Mouse (Mus musculus) kidney, embryonic 14.5 days (tissue): Measurements from ENCODE around the gene Ctdnep1. TPM values are rescaled to one million over a fixed set of nuclear protein-coding genes. Genes with fewer than 3 reads are reported as not detected.

Source experiments
- ATAC-seq: fragments of 200-750 bp; cut with Nextera tagmentation; 2 replicates; pipeline ENCODE4 v1.8.0; 2017; ENCODE audit warnings: moderate number of reproducible peaks, mild to moderate bottlenecking, moderate TSS enrichment, moderate library complexity; ENCODE audit not compliant: low FRiP score, low TSS enrichment
- H3K27ac ChIP-seq: fragments of 300-500 bp; sonication (generic); 2 replicates; pipeline ENCODE4 v1.5.1; 2014; ENCODE audit warnings: low read depth, mild to moderate bottlenecking, low read length, moderate library complexity, mixed read lengths
- H3K27me3 ChIP-seq: fragments of 300-500 bp; sonication (generic); 2 replicates; pipeline ENCODE4 v1.6.1; 2014; ENCODE audit warnings: mild to moderate bottlenecking, low read length; ENCODE audit not compliant: control insufficient read depth, insufficient read depth
- H3K36me3 ChIP-seq: fragments of 300-500 bp; sonication (generic); 2 replicates; pipeline ENCODE4 v1.6.1; 2014; ENCODE audit warnings: low read length, mixed read lengths; ENCODE audit not compliant: control insufficient read depth, insufficient read depth
- H3K4me1 ChIP-seq: fragments of 300-500 bp; sonication (generic); 2 replicates; pipeline ENCODE4 v1.6.1; 2014; ENCODE audit warnings: low read length, mixed read lengths; ENCODE audit not compliant: control insufficient read depth, insufficient read depth
- H3K4me2 ChIP-seq: fragments of 300-500 bp; sonication (generic); replicated peaks from 2 replicates; pipeline ENCODE4 v1.6.1; 2014; ENCODE audit warnings: low read depth, mild to moderate bottlenecking, low read length
- H3K4me3 ChIP-seq: fragments of 300-500 bp; sonication (generic); 2 replicates; pipeline ENCODE4 v1.5.1; 2014; ENCODE audit warnings: mild to moderate bottlenecking, low read length
- H3K9ac ChIP-seq: fragments of 300-500 bp; sonication (generic); 2 replicates; pipeline ENCODE4 v1.6.1; 2014; ENCODE audit warnings: low read depth, mild to moderate bottlenecking, low read length, moderate library complexity
- H3K9me3 ChIP-seq: fragments of 300-500 bp; sonication (generic); 2 replicates; pipeline ENCODE4 v1.6.1; 2016; ENCODE audit warnings: low read length; ENCODE audit not compliant: control insufficient read depth
- WGBS: fragments of 180-500 bp; shearing (Covaris S2); extraction: QIAGEN DNeasy Blood & Tissue Kit; methylation state at CpG from one replicate; pipeline ENCODE4 v1.1.7; 2014; 5-methylcytosine and 5-hydroxymethylcytosine counted together
- polyA plus RNA-seq: library from polyadenylated mRNA; unstranded; fragments of >200 nt; fragmentation: Nextera tagmentation; extraction: Ambion mirVana; gene quantifications from 2 replicates; pipeline ENCODE4 v1.2.1, GENCODE M21; 2014

The Ctdnep1 gene
- 34.5 and 50.1 TPM in 2 replicates for polyA plus RNA-seq

DNA sequence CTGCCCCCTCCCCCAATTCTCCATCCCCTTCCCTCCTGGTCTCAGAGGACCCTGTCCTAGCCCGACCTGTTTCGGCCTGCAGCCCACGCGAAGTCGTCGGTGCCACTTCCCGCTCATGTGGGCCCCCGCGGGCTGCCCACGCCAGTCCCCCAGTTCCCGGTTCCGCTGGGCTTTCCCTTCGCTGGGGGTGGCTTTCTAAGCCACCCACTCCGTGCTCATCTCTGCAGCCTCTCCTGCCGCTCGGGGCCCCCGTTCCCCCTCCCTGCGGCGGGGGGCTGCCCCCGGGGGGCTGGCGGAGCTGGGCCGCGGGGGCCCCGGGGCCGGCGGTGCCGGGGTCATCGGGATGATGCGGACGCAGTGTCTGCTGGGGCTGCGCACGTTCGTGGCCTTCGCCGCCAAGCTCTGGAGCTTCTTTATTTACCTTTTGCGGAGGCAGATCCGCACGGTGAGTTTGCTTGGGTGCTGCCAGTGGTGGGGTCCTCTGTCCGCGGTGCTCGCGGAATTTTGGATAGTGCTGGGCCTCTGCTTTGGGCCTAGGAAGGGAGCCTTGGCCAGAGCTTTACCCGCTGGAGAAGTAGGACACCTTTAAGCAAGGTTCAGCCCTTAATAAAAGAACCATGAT is at the start of gene Ctdnep1:
TSS of gene Ctdnep1 (plus strand) at position 16 of the 622 bp plus-strand sequence.
- Histone ChIP-seq H3K4me2 (peak within 1 kb of the TSS; percentile 90), H3K36me3 (peaks cover 39% of the 10 kb centered on the region), H3K27ac (peak within 1 kb of the TSS; percentile 99), H3K4me3 (peak within 1 kb of the TSS; percentile 100), H3K9ac (peak within 1 kb of the TSS; percentile 99), H3K27me3 (no peaks in the 10 kb centered on the region), H3K4me1 (peaks cover 15% of the 10 kb centered on the region), H3K9me3 (no peaks in the 10 kb centered on the region)
- peak; percentile 30 for ATAC-seq
- WGBS: under 1% methylated on average over 38 of the region's 43 CpGs

DNA sequence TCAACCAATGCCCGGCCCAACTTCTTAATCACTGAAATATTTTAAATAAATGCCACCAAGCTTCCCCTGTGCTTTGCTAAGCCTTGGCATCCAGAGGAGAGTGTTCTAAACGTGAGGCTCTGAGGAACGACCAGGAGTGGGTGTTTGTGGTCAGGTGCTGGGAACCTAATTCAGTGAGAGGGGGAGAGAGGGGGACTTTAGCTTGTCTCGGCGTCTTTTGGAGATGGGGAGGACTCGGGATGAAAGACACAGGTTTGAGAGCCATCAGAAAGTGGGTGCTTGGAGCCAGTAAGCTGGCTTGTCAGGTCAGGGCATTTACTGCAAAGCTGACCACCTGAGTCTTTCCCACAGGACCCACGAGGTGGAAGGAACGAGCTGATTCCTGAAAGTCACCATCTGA is 49.2 kb upstream of the Ctdnep1 start:
- Histone ChIP-seq H3K27ac (no peak overlapping the region), H3K4me3 (no peak overlapping the region), H3K9me3 (no peaks in the 10 kb centered on the region), H3K27me3 (peaks cover 6% of the 10 kb centered on the region; the same call in 1 of the 2 replicates), H3K36me3 (no peaks in the 10 kb centered on the region), H3K4me1 (peaks cover 9% of the 10 kb centered on the region), H3K9ac (no peak overlapping the region), H3K4me2 (no peak overlapping the region)
- ATAC-seq: no peak
- 80% methylated on average over 8 of the region's 8 CpGs for WGBS

DNA sequence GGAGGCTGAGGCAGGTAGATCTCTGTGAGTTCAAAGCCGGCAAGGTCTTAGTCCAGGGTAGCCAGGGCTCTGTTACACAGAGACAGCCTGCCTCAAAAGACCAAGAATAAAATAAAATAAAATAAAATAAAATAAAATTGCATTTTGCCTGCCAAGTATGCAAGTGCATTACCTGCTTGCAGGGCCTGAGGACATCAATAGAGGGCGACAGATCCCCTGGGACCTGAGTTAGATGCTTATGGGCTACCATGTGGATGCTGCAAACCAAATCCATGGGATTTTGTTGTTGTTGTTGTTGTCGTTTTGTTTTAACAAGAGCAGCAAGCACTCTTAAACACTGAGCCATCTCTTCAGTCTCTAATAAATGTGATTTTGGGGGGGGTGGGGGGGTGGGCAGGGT is 48.7 kb upstream of the Ctdnep1 start:
- WGBS: 52% methylated on average over 3 of the region's 3 CpGs
- ATAC-seq: no peak
- no peak overlapping the region for H3K27ac ChIP-seq

DNA sequence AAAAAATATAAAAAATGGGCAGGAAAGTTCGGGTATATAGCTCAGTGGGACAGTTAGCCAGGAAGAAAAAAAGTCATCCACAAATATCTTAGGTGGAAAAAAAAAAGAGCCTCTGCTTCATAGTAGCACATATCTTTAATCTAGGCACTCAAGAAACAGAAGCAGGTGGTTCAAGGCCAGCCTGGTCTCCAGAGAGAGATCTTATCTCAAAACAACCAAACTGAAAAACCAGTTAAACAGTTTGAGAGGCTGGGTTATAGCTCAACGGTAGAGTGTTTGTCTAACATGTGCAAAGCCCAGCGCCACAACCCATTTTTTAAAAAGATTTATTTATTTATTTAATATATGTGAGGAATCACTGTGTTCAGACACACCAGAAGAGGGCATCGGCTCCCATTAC is 47.9 kb upstream of the Ctdnep1 start:
- H3K9me3 ChIP-seq: no peaks in the 10 kb centered on the region
- no peaks in the 10 kb centered on the region for H3K36me3 ChIP-seq
- ATAC-seq: no peak
- H3K27me3 ChIP-seq: peaks cover 9% of the 10 kb centered on the region; the same call in 1 of the 2 replicates
- H3K9ac ChIP-seq: no peak overlapping the region
- H3K4me1 ChIP-seq: peaks cover 13% of the 10 kb centered on the region
- 74% methylated on average over 4 of the region's 4 CpGs for WGBS
- no peak overlapping the region for H3K4me2 ChIP-seq
- no peak overlapping the region for H3K4me3 ChIP-seq
- no peak overlapping the region for H3K27ac ChIP-seq

More for the DNA sequence above, 48.7 kb upstream of the Ctdnep1 start:
- Histone ChIP-seq H3K36me3 (no peaks in the 10 kb centered on the region), H3K4me2 (no peak overlapping the region), H3K4me1 (peaks cover 12% of the 10 kb centered on the region), H3K27me3 (peaks cover 6% of the 10 kb centered on the region; the same call in 1 of the 2 replicates), H3K9ac (no peak overlapping the region), H3K4me3 (no peak overlapping the region), H3K9me3 (no peaks in the 10 kb centered on the region)

DNA sequence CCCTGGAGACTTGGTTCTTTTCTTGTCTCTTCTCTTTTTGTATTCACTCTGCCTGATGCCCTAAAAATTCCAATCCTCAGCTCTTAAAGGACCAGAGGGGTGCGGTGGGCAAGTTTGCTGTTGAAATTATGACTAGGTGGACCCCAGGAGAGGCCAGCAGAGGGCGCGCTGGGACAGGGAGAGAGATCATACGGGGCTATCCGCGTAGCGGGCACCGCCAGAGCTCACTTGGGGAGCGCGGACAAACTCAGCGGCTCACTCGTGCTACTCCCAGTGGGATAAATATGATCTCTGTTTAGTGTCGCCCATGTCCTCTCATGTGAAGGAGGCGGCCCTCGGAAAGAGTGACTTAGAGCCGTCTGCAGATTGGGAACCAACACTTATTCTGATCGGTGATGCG is 46.8 kb upstream of the Ctdnep1 start:
- H3K27me3 ChIP-seq: peaks cover 9% of the 10 kb centered on the region; the same call in 1 of the 2 replicates
- peak; percentile 53 for ATAC-seq
- H3K4me3 ChIP-seq: peak overlapping the region; percentile 11; the same call in 1 of the 2 replicates
- no peaks in the 10 kb centered on the region for H3K9me3 ChIP-seq
- H3K9ac ChIP-seq: no peak overlapping the region
- no peaks in the 10 kb centered on the region for H3K36me3 ChIP-seq
- peak overlapping the region; percentile 38 for H3K4me2 ChIP-seq
- H3K27ac ChIP-seq: no peak overlapping the region
- whole genome bisulfite sequencing: under 1% methylated on average over 18 of the region's 18 CpGs
- peaks cover 13% of the 10 kb centered on the region for H3K4me1 ChIP-seq

DNA sequence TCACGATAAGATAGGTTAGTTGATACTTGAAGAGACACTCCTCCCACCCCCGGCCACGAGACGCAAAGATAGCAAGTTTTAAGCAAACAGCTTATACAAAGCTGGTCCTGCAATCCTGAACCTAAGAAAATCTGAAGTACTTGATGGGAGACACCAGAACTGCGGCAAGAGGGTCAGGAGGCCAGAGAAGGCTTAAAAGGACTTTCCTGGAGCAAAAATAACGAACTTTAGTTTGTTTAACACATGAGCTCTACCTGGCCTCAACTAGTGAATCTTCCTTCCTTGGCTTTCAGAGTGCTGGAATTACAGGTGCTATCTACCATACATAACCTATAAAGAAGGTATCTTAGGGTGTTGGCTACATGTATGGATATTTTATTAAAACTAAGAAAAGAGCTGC is 46.3 kb upstream of the Ctdnep1 start:
- no peak overlapping the region for H3K9ac ChIP-seq
- peaks cover 13% of the 10 kb centered on the region for H3K4me1 ChIP-seq
- H3K4me2 ChIP-seq: peak overlapping the region; percentile 100; the same call in 1 of the 2 replicates
- H3K27ac ChIP-seq: no peak overlapping the region
- WGBS: 16% methylated on average over 6 of the region's 6 CpGs
- peaks cover 9% of the 10 kb centered on the region; the same call in 1 of the 2 replicates for H3K27me3 ChIP-seq
- H3K9me3 ChIP-seq: no peaks in the 10 kb centered on the region
- H3K4me3 ChIP-seq: peak overlapping the region; percentile 56
- no peaks in the 10 kb centered on the region for H3K36me3 ChIP-seq
- ATAC-seq: no peak

DNA sequence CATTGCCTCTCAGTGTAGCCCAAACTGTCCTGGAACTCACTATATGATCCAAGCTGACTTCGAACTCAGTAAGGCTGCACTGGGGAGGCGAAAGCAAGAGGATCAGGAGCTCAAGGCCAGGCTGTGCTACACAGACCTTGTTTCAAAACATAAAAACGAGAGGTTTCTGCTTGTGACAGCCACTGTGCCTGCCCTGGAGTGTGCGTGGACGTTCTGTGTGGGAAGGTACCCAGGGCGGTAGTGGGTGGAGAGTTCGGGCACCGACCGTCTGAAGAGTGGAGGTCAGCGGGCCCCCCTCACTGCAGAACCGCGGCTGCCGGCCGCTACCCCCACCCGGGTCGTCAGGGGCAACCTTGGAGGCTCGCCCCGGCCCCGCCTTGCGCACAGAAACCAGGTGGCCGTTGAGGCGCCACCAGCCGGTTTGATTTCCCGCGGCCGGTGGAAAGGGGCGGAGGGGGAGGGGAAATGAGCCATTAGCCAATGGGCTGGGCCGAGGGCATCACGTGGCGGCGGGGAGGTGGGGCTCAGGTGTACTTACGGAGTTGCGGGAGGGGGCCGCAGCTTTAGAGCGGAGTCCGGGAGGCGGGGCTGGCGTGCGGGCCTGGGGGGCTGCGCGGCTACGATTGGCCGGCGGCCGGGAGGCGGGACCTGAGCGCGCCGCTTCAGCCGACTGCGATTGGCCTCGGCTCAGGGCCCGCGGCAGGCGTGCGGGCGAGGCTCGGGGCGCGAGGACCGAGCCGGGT is 45.6 kb upstream of the Ctdnep1 start, which contains the start of gene Ybx2:
TSS of gene Ybx2 (plus strand) at position 660 of the 743 bp plus-strand sequence.
- H3K9ac ChIP-seq: peak within 1 kb of the TSS; percentile 66
- peaks cover 9% of the 10 kb centered on the region; the same call in 1 of the 2 replicates for H3K27me3 ChIP-seq
- peak within 1 kb of the TSS; percentile 100 for H3K4me2 ChIP-seq
- peak within 1 kb of the TSS; percentile 56 for H3K4me3 ChIP-seq
- ATAC-seq: peak; percentile 89
- peaks cover 13% of the 10 kb centered on the region for H3K4me1 ChIP-seq
- H3K36me3 ChIP-seq: no peaks in the 10 kb centered on the region
- peak within 1 kb of the TSS; percentile 11; the same call in 1 of the 2 replicates for H3K27ac ChIP-seq
- H3K9me3 ChIP-seq: no peaks in the 10 kb centered on the region
- WGBS: 3% methylated on average over 58 of the region's 62 CpGs

DNA sequence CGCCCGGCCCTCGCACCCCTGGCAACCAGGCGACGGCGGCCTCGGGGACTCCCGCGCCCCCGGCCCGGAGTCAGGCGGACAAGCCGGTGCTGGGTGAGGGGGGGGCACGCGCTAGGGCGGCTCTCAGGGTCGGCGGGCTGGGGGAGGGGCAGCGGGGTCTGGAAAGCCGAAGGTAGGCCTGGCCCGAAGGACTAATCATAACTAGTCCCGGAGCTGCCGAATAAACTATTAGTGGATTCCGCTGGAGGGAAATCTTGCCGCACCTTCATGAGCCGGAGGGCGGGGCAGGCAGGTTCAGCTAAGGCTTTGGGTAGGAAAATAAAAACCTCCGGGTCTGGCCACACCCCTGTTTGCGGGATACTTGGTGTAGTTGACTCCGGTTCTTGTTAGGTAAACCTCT is 44.8 kb upstream of the Ctdnep1 start:
- Histone ChIP-seq H3K9ac (peak overlapping the region; percentile 66), H3K9me3 (no peaks in the 10 kb centered on the region), H3K36me3 (no peaks in the 10 kb centered on the region), H3K27ac (peak overlapping the region; percentile 11; the same call in 1 of the 2 replicates), H3K4me1 (peaks cover 13% of the 10 kb centered on the region), H3K27me3 (peaks cover 9% of the 10 kb centered on the region; the same call in 1 of the 2 replicates), H3K4me2 (peak overlapping the region; percentile 100), H3K4me3 (peak overlapping the region; percentile 56)
- peak; percentile 16; the same call in 1 of the 2 replicates for ATAC-seq
- WGBS: 2% methylated on average over 30 of the region's 30 CpGs
